8 mouse cellular contexts compared by ENCODE assay signal in the genomic region with DNA sequence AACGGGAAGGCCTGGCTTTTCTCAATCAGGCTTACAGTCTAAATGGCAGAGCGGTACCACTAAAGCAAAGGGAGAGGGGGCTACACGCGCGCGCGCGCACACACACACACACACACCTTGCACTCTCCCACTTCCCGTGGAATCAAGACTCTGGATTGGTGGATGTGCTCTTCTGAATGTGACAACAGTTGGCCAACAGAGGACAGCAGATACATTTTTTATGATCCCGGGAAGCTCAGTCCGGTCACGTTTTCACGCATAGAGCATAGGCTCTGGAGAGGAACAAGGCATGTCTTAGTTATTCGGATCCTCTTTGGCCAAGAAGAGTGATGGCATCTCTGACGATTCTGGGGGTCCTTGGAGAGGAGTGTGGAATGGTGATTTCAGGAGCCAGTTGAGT.
DNase-seq lines count a peak whose midpoint lies in the region; ATAC-seq and TF ChIP-seq lines count a peak whose summit lies in the region.

No protein-coding gene starts in this region.

- H3K4me2 ChIP-seq in embryonic facial prominence, embryonic 15.5 days (replicated peaks): peak overlapping the region; percentile 98
- peak overlapping the region; percentile 99 for H3K4me2 ChIP-seq in hindbrain, embryonic 11.5 days (replicated peaks; ENCODE audit: low read depth, low read length)
- peak overlapping the region; percentile 94 for H3K4me2 ChIP-seq in liver, postnatal 0 days (ENCODE audit: low read depth, low read length)

- H3K36me3 ChIP-seq in megakaryocyte, embryonic 14.5 days (replicated peaks; ENCODE audit: low read length): no peaks in the 10 kb centered on the region
- H3K36me3 ChIP-seq in embryonic facial prominence, embryonic 15.5 days: no peaks in the 10 kb centered on the region
- H3K36me3 ChIP-seq in hindbrain, embryonic 11.5 days (ENCODE audit: control insufficient read depth, insufficient read depth, low read length): no peaks in the 10 kb centered on the region
- H3K36me3 ChIP-seq in liver, postnatal 0 days (replicated peaks; ENCODE audit: insufficient read depth, low read length): no peaks in the 10 kb centered on the region

- H3K4me1 ChIP-seq in megakaryocyte, embryonic 14.5 days: peaks cover 55% of the 10 kb centered on the region
- H3K4me1 ChIP-seq in embryonic facial prominence, embryonic 15.5 days: peaks cover 16% of the 10 kb centered on the region
- H3K4me1 ChIP-seq in hindbrain, embryonic 11.5 days (replicated peaks; ENCODE audit: control insufficient read depth, insufficient read depth, low read length): no peaks in the 10 kb centered on the region
- 0 out of 2 replicates have a peak, but pooled peaks cover 4% of the 10 kb centered on the region for H3K4me1 ChIP-seq in liver, postnatal 0 days (ENCODE audit: insufficient read depth)

- intact Hi-C loops in gastrocnemius, postnatal 14 days (cut with DNase I; ENCODE audit: low total_unique reads): no loop called here

- H3K4me3 ChIP-seq in megakaryocyte, embryonic 14.5 days (replicated peaks): peak overlapping the region; percentile 93
- peak overlapping the region; percentile 75 for H3K4me3 ChIP-seq in embryonic facial prominence, embryonic 15.5 days (replicated peaks)
- H3K4me3 ChIP-seq in hindbrain, embryonic 11.5 days (ENCODE audit: low read depth, low read length): no peak overlapping the region
- H3K4me3 ChIP-seq in liver, postnatal 0 days (ENCODE audit: low read depth, low read length): peak overlapping the region; percentile 67

- no peak for TF ChIP-seq EP300 in liver, postnatal 0 days (IDR thresholded peaks at IDR 0.05; ENCODE audit: low read depth)

- ATAC-seq in megakaryocyte, adult 5-6 weeks (ENCODE audit: poor library complexity, severe bottlenecking): no peak
- no peak for ATAC-seq in embryonic facial prominence, embryonic 15.5 days (ENCODE audit: insufficient number of reproducible peaks, low FRiP score, low TSS enrichment, low read depth)
- ATAC-seq in hindbrain, embryonic 11.5 days (ENCODE audit: low FRiP score): no peak
- ATAC-seq in liver, postnatal 0 days: peak; percentile 15; the same call in 1 of the 2 replicates
- no peak for ATAC-seq in granulocyte monocyte progenitor cell, adult 5-6 weeks (replicated peaks; ENCODE audit: poor library complexity, severe bottlenecking)
- no peak for ATAC-seq in megakaryocyte-erythroid progenitor cell, adult 5-6 weeks (replicated peaks; ENCODE audit: low FRiP score, low TSS enrichment, poor library complexity, severe bottlenecking)

- no peak for DNase-seq in hindbrain, embryonic 11.5 days (ENCODE audit: low spot score)
- no peak for DNase-seq in liver, postnatal 0 days
- DNase-seq in gastrocnemius, postnatal 14 days: no peak

- H3K9me3 ChIP-seq in megakaryocyte, embryonic 14.5 days: no peaks in the 10 kb centered on the region
- H3K9me3 ChIP-seq in embryonic facial prominence, embryonic 15.5 days (replicated peaks): no peaks in the 10 kb centered on the region
- H3K9me3 ChIP-seq in hindbrain, embryonic 11.5 days (ENCODE audit: control insufficient read depth, low read length): no peaks in the 10 kb centered on the region
- H3K9me3 ChIP-seq in liver, postnatal 0 days (ENCODE audit: low read length): no peaks in the 10 kb centered on the region

- no peak overlapping the region for H3K9ac ChIP-seq in embryonic facial prominence, embryonic 15.5 days
- no peak overlapping the region for H3K9ac ChIP-seq in hindbrain, embryonic 11.5 days (ENCODE audit: low read depth, low read length)
- H3K9ac ChIP-seq in liver, postnatal 0 days (replicated peaks): no peak overlapping the region; the same call in 1 of the 2 replicates

- 19% methylated on average over 15 of the region's 15 CpGs for WGBS in embryonic facial prominence, embryonic 15.5 days
- 20% methylated on average over 15 of the region's 15 CpGs for WGBS in hindbrain, embryonic 11.5 days
- WGBS in liver, postnatal 0 days (ENCODE audit: insufficient replicate concordance): 21% methylated on average over 15 of the region's 15 CpGs

- TF ChIP-seq CTCF in liver, postnatal 0 days (IDR thresholded peaks at IDR 0.05; ENCODE audit: low read depth): peak; percentile 55

- H3K27me3 ChIP-seq in megakaryocyte, embryonic 14.5 days (replicated peaks): peaks cover 16% of the 10 kb centered on the region
- peaks cover 12% of the 10 kb centered on the region; the same call in 1 of the 2 replicates for H3K27me3 ChIP-seq in embryonic facial prominence, embryonic 15.5 days
- peaks cover 33% of the 10 kb centered on the region for H3K27me3 ChIP-seq in hindbrain, embryonic 11.5 days (ENCODE audit: control insufficient read depth, insufficient read depth, low read length)
- peaks cover 16% of the 10 kb centered on the region for H3K27me3 ChIP-seq in liver, postnatal 0 days (ENCODE audit: insufficient read depth, low read length)

- no peak overlapping the region for H3K27ac ChIP-seq in embryonic facial prominence, embryonic 15.5 days (replicated peaks)
- H3K27ac ChIP-seq in hindbrain, embryonic 11.5 days (ENCODE audit: low read depth, low read length): no peak overlapping the region
- H3K27ac ChIP-seq in liver, postnatal 0 days (ENCODE audit: low read depth): no peak overlapping the region
